Mouse (Mus musculus): ENCODE measurements around the gene Spop.
"Not testable (repeated sequence)": the region's sequence is repeated elsewhere in the genome, so short reads cannot be mapped to it uniquely, and the experiment has no call there.

Spop gene

DNA sequence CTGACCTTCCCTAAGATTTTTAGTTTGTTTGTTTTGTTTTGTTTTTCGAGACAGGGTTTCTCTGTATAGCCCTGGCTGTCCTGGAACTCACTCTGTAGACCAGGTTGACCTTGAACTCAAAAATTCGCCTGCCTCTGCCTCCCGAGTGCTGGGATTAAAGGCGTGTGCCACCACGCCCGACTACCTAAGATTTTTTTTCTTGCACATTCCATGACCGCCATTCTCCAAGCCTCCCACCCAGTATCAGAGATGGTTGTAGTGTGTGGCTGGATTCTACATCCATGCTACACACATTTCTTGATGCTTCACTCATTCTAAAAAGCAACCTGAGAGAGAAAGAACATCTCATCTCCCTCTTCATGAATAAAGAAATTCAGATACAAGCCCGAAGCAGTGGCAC lies 87.9 kb downstream of the Spop start:
- not testable (repeated sequence) for DNase-seq

DNA sequence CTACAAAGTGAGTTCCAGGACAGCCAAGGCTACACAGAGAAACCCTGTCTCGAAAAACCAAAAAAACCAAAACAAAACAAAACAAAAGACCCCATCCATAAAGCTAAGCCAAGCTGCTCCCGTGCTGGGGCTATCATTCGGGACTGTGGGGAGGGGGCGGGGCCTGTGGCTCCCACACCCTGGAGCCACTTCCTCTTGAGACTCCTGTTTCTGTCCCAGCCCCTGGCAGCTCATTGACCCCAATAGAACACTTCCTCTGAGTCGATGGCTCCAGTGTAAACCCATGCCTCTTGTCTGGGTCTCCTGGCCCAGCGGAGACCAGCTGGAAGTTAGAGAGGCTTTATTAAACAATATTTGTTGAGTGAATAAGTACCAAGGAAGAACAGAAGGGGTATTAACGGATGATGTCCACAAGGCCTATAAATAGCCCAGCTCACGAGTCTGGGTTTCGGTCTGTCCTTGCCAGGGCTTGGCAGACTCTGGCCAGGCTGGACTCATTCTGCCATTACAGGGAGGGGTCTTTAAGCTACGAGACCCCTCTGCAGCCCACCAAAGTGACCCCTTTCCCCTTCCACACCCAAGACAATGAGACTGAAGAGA lies 89.8 kb downstream of the Spop start:
- no peak for DNase-seq

DNA sequence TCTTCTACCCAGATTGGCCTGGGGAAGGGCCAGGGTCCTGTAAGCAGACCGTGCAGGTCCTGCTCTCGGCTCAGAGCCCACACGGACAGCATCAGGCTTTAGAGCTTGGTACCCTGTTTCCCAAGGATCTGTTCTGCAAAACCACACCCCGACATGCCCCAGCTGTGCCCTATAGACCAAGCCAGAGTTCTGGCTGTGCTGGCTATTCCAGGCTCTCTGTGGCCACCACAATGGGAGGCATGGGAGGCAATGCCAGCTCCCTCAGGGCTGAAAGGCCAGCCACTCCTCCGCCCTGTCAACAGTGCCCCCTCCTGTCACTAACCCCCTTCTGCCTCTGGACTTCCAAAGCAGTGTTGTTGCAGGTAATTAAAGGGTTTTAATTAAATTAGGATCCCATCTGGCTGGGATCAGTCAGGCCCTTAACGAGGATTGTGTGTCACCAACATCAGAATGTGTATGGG lies 90.4 kb downstream of the Spop start:
- no peak for DNase-seq

DNA sequence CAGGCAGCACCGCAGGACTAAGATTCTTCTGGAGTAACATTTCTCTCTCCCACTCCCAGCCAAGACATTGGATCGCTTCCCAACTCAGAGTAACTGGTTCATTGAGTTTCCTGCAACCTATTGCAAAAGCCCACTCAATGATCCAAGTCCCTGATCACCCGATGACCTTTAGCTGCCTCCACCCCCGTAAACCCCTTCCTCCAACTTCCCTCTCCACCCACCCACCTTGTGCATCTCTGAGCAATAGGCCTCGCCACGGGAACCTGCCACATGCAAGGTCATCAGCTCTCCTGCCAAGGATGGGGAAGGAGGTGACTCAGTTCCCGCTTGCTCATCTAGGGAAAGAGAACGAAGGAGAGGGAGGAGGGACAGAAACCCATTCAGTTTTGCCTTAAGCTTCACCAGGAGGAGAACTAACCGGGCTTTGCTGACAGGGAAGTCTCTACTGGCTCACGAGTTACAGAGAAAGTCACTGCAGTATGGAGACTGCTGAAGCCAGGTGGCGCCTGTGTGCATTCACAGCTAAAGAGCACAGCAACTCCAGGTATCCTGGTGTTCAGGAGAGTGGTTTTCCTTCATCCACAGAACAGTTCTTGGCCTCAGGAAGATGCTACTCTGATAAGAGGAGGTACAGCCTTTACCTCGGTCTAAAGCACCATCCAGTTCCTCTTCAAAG lies 93.3 kb downstream of the Spop start:
- no peak for DNase-seq

DNA sequence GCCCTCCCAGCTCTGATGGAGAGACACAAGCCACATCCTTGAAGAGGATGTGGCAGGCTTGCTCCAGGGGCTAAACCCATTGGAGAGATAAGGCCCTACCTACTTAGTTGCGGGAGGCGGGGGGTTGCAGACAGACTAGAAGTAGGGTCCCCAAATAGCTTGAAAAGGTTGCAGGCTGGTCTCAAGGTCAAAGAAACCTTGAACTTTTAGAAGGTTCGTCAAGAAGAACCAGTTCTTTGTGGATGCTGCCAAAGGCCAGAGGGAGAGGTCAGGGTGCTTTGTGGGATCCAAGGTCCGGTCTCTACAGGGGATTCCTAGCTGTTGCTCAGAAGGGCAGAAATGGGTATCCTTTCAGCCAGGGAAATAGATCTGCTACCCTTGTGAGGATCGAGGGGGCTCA lies 93.9 kb downstream of the Spop start:
- no peak for DNase-seq

DNA sequence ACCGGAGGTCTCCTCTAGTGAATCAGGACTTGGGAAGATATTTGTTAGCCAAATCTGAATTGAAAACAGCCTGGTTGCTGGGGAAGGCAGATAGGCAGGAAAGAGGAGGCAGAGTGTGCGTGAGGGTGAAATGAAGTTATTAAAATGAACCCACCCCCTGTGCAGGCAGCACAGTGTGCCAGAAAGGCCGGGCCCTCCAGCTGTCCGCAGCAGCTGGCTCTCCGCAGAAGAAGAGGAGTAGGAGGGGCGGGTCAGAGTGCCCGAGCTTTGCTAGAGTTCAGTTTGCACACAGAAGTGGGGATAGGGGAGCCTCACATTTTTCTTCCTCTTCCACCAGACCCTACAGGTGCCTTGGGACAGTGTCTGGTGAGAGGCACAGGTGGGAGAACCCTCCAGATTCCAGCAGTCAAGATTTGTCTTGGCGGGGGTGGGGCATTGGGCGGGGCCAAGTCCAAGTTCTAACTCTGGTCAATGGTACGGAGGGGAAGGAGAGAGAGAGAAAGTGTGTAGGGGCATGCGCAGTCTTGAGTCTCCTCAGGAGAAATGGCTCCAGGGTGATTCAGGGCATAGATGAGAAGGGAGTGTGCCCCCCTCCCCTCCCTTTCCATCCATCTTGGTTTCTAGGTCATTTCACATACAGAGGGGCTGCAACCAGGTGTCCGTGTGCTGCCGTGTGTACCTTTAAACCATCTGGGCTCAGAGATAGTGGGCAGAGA lies 94.5 kb downstream of the Spop start:
- no peak for DNase-seq

DNA sequence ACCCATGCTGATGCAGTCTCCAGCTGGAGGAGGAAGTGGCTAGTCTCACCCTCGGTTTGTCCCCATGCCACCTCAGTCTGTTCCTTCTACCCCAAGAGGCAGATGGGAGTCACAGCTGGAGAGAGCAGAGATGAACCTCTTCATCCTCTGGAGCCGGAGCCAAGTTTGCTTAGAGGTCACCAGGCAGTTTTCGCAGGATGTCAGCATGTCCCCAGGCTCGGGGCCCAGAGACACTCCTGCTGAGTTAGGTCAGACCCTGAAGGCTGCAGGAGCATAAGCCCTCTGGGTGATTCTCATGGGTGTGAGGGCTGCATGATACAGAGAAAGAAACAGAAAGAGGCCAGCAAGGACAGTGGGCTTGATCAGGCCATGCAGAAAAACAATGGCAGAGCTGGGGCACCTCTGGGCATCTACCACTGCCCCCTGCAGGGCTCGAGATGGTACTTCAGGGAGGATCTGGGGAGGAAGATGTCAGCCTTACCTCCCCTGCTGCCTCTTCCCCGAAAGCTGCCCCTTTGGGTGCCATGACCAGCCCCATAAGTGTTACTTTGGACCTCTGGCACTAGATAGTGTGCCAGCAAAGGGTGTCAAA lies 95.3 kb downstream of the Spop start:
- no peak for DNase-seq

DNA sequence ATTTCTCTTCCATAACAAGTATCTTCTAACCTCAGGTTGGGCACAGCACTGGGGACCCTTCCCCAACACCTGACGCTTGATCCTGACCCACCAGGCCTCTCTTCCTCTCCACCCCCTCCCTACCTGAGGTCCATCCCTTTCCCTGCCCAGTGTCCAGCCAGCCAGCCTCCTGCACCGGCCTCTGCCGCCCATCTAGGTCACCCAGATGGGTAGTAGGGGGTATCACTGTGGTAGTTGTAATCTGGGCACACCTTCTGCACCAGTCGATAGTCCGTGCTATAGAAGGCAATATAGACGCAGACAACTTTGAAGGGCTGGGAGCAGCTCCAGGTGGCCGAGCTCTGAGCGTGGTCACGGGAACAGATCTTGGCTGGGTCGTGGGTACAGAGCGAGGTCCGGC lies 96.8 kb downstream of the Spop start:
- no peak for DNase-seq

DNA sequence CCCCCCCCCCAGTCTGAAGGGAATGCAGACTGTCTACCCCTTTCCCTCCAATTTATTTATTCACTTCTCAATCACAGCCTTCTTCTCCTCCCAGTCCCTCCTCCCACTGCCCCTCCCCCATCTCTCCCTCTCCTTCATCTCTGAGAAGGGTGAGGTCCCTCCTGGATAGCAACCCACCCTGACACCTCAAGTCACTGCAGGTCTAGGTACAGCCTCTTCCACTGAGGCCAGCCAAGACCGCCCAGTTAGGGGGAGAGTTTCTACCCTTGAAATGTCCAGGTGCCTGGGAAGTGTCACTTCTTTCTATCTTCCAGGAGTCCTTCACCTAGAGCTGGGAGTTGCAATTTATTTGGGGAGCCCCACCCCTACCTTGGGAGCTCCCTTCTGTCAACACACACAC lies 98.0 kb downstream of the Spop start:
- no peak for DNase-seq

DNA sequence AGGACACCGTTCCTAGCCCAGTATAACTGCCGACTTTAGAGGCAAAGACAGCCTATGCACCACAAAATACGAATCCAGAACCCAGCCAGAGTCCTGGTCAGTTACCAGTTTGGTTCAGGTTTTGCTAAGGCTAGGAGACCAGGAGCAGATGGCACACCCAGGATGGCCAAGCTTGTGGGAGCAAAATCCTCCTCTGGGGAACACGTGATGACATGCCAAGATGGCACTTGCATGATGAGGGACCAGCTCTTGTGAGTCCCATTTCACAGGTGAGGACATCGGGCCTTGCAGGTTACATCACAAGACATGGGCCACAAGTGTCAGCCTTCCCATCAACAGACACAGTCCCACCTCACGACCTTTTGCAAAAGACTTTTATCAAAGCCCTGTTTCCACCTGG lies 98.5 kb downstream of the Spop start:
- no peak for DNase-seq

DNA sequence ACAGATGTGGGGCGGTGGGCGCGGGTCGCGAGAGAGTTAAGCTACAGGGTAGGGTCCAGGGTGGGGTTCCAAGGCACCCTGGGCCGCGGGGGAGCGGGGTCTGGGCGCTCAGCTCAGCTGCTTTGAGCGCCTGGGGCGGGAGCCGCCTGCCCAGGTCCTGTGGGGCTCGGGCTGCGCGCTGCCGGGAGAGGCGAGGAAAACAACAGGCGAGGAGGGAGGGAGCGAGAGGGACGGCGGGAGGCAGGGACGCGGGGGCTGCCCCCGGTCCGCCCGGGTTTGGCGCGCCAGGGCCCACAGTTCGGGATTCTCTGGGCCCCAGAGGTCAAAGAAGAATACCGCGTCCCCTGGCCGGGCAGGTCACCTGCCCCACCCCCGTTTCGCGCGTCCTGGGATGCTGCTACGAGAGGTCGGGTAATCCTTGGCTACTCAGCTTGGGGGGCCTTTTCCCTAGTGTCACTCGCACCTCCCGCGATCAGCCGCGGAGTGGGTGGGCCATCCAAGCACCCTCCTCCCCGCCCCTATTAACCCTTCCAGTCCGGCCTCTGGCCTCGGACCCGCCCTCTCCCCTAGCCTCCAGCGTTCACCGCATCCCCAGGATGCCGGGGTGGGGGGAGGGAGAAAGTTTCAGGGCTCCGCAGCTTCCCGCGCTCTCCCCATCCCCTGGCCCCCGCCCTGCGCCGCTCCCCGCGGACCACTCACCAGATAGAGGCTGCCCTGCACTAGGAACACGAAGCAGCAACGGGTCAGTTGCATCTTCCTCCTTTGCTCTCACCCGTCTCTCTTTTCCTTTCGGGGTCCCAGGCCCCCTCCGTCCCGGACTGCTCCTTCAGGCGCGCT lies 99.8 kb downstream of the Spop start:
- DNase-seq: no peak

DNA sequence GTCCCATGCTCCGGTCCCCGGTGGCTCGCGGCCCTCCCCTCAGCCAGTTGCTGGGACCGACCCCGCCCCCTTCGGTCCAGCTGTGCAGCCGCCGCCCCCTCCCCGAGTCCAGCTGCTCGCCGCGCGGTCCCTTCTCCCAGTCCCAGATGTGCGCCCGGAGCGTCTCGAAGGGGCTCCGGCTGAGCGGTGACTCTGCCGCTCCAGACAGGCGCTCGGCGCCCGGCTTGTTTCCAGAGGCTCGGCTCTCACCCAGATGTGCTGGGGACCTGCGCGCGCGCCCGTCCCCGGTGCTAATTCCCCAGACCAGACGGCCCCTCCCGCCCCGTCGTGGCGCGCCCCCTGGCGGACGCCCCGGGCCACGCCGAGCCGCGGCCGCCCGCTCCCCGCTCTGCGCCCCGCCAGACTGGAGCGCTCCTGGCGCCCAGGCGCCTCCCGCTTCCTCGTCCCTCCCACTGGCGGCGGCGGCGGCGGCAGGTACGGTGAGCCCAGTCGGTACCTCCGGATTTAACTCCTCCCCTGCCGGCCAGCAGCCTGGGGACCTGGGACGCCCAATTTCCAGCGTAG lies 100.5 kb downstream of the Spop start, which contains the start of gene Nxph3:
Gene Nxph3, minus strand, starts transcription at position 273 of the 564 bp plus-strand sequence.
- DNase-seq: peak; percentile 27 to 58

DNA sequence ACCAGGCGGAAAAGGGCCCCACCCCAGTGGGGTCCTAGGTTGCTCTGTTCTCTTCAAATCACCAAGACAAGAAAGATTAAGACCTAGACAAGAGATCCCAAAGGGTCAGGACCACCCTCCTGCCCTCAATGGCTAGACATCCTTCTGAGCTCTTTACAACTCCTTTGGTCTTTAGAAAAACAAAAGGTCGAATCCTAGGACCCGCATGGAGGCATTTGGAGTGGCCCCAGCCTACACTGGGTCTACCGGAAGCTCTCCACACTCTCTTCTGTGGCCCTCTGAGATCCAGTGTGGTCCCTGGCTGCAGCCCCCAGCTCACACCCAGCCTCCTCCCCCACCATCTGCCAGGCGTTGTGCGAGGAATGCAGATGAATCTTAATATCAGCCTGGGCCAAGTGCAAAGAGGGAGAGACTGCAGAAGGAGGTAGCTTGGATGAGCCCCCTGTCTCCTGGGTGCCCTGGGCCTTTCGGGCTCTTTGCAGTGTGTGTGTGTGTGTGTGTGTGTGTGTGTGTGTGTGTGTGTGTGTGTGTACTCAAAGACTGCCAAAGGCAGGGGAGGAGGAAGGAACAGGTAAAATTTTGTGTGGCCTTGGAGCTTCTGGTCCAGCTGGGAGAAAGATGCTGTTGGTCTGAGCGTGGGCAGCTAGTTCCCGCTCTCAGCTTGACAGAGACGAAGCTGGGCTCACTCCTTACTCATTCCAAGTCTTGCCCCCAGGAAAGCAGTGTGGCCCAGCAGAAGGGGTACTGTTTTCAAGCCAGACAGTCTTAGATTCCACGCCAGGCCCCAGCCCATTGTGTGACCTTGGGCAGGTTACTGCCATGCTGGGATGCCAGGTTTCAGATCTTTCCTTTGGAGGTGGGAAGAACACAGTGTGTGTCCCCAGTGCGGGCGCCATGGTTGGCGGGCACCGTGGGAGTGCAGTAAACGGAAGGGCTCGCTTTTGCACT lies 101.8 kb downstream of the Spop start:
- DNase-seq: no peak

DNA sequence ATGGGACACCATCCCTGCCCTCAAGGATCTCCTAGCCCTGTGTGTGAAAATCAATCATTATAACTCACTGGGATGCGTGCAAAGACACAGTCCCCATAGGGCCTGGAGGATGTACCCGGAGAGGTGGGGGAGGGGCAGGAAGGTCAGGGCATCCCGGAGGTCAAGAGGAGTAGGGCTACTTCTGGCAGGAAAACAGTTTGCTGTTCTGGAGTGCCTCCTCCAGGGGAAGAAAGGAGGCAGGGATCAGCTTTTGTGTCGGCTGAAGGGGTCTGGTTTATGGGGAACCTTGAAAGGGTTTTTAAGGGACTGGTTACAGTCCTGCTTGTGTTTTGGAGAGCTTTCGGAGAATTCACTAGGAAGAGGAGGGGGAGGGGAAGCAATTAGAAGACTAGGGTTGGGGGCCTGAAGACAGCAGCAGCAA lies 102.6 kb downstream of the Spop start:
- DNase-seq: no peak

DNA sequence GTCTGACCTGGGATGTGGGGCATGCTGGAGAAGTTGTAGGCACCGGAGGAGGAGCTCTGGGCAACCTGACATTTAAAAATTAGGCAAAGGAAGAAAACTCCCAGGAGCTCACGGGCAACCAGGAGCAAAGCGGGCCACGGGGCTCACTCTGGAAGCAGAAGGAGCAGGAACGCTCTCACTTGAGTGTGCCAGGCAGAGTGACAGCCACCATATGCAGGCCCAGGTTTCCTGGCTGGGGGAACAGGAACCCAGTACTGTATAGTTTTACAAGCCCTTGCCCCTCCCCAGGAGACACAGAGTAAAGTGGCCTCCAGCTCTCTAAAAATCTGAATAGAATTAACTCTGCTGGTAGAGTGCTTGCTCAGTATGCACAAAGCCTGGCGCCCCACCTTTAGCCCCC lies 103.3 kb downstream of the Spop start:
- DNase-seq: no peak

DNA sequence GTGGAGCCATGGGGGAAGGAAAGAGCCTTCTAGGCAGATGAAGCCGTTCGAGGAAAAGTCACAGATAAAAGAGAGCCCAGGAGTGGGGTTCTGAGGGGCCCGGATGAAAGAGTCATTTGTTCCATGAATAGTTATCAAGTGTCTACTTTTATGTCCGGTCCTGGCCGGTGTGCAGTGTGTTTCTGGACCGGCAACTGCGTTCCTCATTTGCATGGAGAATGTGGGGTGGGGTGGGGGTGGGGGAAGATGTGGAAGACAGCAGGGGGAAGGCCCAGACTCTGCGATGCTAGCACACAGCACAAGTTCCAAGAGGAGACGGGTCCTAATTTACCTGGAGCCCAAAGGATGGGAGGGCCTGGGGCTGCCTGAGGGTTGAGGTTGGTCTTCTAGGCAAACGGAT lies 105.4 kb downstream of the Spop start:
- DNase-seq: no peak

DNA sequence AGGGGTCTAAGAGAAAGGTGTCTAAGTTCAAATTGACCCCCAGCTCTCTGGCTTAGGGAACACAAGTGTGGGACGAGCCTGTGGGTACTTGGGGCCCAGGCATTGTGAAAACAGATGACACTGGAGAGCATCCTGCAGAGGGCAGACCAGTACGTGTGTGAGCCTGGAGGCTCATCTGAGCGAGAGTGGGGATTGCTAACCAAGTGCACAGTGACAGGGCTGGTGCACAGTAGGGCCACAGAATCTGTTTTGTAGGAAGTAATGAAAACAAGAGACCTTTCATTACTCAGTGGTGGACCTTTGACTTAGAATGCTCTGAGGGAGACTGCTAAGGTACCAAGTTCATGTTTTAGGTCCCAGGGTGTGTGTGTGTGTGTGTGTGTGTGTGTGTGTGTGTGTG lies 106.1 kb downstream of the Spop start:
- DNase-seq: no peak

DNA sequence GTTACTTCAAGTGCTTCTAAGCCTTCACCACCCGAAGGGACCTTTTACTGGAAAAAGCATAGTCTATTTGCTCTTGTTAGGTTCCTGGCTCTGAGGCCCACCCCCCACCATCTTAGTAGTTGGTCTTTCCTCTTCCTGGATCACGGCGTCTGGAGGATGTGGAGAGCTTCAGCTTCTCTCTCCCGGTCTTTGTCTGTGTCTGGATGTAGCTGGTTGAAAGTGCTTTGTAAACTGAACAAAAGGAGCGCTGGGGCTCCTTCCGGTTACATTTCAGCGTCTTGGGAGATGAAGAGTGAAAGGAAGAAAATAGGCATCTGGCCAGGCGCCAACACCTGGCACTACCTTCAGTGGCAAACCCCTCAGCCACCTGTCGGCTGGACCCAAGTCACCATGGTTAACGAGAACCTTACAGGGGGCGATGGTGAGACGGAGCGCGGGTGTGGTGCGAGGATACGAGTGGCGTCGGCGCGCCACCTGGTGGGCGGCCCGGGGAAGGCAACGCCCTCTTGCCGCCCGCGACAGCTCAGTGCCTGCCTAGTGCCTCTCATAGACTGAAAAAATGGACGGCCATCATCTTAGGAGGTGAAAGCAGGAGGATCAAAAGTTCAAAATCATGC lies 106.7 kb downstream of the Spop start:
- DNase-seq: peak; percentile 71 to 89

DNA sequence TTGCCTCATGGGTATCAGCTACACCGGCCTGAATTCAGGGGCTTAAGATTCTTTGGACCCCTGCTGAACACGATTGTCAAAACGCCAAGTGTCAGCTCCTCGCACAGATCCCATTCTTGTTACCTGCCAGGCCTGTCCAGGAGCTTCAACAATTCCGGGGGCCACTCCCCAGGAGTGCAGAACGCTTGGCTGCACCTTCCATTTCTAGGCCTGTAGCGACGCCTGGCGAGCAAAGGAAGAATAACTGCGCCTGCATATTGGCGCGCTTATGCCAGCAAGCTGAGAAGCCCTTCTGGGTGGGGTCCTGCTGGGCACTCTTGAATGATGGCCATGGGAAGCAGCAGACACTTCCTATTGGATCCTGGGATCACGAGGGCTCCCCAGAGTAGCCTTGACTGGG lies 107.7 kb downstream of the Spop start:
- peak; percentile 30 to 60 for DNase-seq

DNA sequence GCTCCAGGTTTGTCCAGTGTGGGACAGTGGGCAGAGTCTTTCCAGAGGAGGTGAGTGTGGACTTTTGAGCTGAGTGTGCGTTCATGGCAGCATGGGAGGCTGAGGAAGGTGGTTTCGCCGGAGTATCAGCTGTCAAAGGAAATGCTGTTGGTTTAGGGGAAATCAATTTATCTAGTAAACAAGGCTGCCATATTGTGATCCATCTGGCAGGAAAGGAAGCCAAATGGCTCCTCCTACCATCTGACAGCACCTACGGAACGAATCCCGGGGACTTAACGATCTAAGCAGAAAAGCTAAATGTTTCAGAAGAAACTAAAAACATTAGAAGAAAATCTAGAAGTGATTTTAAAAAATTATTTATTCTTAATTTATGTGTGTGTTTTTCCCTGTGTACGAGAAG lies 113.4 kb downstream of the Spop start:
- no peak for DNase-seq

DNA sequence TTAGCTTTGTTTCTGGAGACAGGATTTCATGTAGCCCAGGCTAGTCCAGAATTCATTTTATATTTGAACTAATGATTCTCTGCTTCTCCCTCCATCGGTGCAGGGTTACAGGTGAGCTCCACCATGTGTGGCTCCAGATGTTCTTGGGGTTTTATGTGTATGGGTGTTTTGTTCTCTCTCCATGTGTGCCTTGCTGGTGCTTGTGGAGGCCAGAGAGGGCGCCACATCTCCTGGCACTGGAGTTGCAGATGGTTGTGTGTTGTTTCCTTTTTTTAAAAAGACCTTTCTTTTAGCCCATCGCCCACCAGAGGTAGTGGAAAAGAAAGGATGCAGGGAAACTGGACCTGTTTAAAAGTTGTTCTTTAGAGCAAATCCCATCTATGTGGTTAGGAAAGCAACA lies 114.4 kb downstream of the Spop start:
- DNase-seq: no peak

All from spleen, adult 18-20 months (tissue).